9 mouse cellular contexts compared by ENCODE assay signal in the genomic region with DNA sequence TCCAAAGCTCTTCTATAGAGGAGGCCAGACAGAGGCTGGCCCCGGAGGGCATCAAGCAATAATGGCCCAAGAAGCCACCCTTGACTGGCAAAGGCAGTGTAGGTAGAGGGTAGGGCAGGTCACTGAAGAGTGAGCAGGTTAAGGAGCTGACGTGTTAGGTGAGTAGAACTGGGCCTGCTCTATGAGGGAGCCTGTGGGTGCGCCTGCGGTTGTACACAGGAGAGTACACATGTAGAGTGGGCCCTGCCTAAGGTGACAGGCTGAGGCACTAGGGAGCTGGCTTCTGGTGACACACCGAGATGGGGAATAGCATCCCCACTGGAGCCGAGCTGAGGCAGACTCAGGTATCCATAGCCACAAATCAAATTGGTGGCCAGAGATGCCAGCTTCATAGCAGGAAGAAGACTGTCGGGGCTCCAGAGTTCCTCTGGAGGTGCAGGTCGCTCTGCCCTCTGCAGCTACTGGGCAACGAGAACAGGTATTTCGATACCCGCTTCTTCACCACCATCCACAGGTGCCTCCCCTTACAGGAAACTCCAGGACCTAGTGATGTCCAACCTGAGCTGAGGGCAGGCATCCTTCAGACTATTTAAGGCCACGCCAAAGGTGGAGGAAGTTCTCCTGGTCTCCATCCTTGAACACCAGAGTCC. TPM values are rescaled to one million over a fixed set of nuclear protein-coding genes. Genes with fewer than 3 reads are reported as not detected.
DNase-seq lines count a peak whose midpoint lies in the region; ATAC-seq lines count a peak whose summit lies in the region.
"Had no signal": no experiment of that assay in that cellular context is flagged by ENCODE, and none has a peak within 500 bp of the region (broad histone marks: within the 10 kb centered on the region; RNA-seq: fewer than 3 reads in every experiment).

No protein-coding gene starts in this region.

- no peak overlapping the region for H3K4me3 ChIP-seq in heart, embryonic 16.5 days (ENCODE audit: low read length)
- H3K4me3 ChIP-seq in midbrain, embryonic 16.5 days (ENCODE audit: low read depth, low read length): peak overlapping the region; percentile 78

- H3K27me3 ChIP-seq in heart, embryonic 16.5 days (ENCODE audit: control insufficient read depth, insufficient read depth, low read length): peaks cover 26% of the 10 kb centered on the region
- H3K27me3 ChIP-seq in midbrain, embryonic 16.5 days (ENCODE audit: control insufficient read depth, insufficient read depth, low read depth, low read length): peaks cover 5% of the 10 kb centered on the region; the same call in 1 of the 2 replicates

- H3K9ac ChIP-seq in heart, embryonic 16.5 days (ENCODE audit: low read length): no peak overlapping the region
- H3K9ac ChIP-seq in midbrain, embryonic 16.5 days (ENCODE audit: low read depth, low read length): peak overlapping the region; percentile 88

- peak; percentile 3 for DNase-seq in kidney, postnatal 10 days
- DNase-seq in kidney, adult 8-10 months: no peak
- peak; percentile 45 for DNase-seq in cerebellum, postnatal 25 days
- DNase-seq in yolk sac, embryonic 10.5 days (ENCODE audit: low spot score): no peak
- DNase-seq in gastrocnemius, postnatal 36 days: no peak
- DNase-seq: lung, adult 18-20 months had no signal

- intact Hi-C loops in gastrocnemius, postnatal 36 days (cut with DNase I): no loop called here

- no peaks in the 10 kb centered on the region for H3K36me3 ChIP-seq in heart, embryonic 16.5 days (ENCODE audit: control insufficient read depth, insufficient read depth)
- H3K36me3 ChIP-seq in midbrain, embryonic 16.5 days (ENCODE audit: control insufficient read depth, insufficient read depth, low read length): no peaks in the 10 kb centered on the region; the same call in none of the 2 replicates

- no peak for ATAC-seq in heart, embryonic 16.5 days (replicated peaks; ENCODE audit: extremely low read depth, insufficient read depth, low FRiP score)
- peak; percentile 43; the same call in 1 of the 2 replicates for ATAC-seq in midbrain, embryonic 16.5 days
- ATAC-seq in megakaryocyte, adult 5-6 weeks (ENCODE audit: poor library complexity, severe bottlenecking): no peak

- H3K4me1 ChIP-seq in heart, embryonic 16.5 days (ENCODE audit: control insufficient read depth, insufficient read depth, low read length): 0 out of 2 replicates have a peak, but pooled peaks cover 7% of the 10 kb centered on the region
- peaks cover 20% of the 10 kb centered on the region for H3K4me1 ChIP-seq in midbrain, embryonic 16.5 days (ENCODE audit: control insufficient read depth, insufficient read depth, low read length)

- 87% methylated on average over 12 of the region's 12 CpGs for WGBS in heart, embryonic 16.5 days
- 90% methylated on average over 12 of the region's 12 CpGs for WGBS in midbrain, embryonic 16.5 days

- peak overlapping the region; percentile 87; the same call in 1 of the 2 replicates for H3K4me2 ChIP-seq in heart, embryonic 16.5 days (ENCODE audit: low read depth, low read length)
- peak overlapping the region; percentile 83 for H3K4me2 ChIP-seq in midbrain, embryonic 16.5 days (ENCODE audit: low read length)

- H3K27ac ChIP-seq in heart, embryonic 16.5 days (ENCODE audit: low read length): no peak overlapping the region
- peak overlapping the region; percentile 85 for H3K27ac ChIP-seq in midbrain, embryonic 16.5 days (ENCODE audit: low read length)

- no peaks in the 10 kb centered on the region for H3K9me3 ChIP-seq in heart, embryonic 16.5 days (replicated peaks; ENCODE audit: control insufficient read depth, low read length)
- no peaks in the 10 kb centered on the region for H3K9me3 ChIP-seq in midbrain, embryonic 16.5 days (replicated peaks; ENCODE audit: control insufficient read depth, low read length, poor library complexity, severe bottlenecking)

RNA-seq across cellular contexts. Expression of a gene that starts 1.4 kb away (rescaled TPM):
- 1.3 and 1.4 TPM in 2 replicates for polyA plus RNA-seq in heart, embryonic 16.5 days (2015; fragmentation: Nextera tagmentation; extraction: Ambion mirVana)
- polyA plus RNA-seq in midbrain, embryonic 16.5 days (2015; fragmentation: Nextera tagmentation; extraction: Ambion mirVana): 7.5 and 9.5 TPM in 2 replicates
- not detected in 2 replicates for total RNA-seq in megakaryocyte, adult 5-6 weeks (2015)
- not detected in 2 replicates for total RNA-seq in megakaryocyte, adult 5-6 weeks (2017)
- not detected for total RNA-seq in gastrocnemius, postnatal 36 days (2021)

RNA-seq across cellular contexts. Expression of a gene that starts 14.0 kb away (rescaled TPM):
- polyA plus RNA-seq in heart, embryonic 16.5 days (2015; fragmentation: Nextera tagmentation; extraction: Ambion mirVana): 54.0 and 55.9 TPM in 2 replicates
- 36.8 and 39.9 TPM in 2 replicates for polyA plus RNA-seq in midbrain, embryonic 16.5 days (2015; fragmentation: Nextera tagmentation; extraction: Ambion mirVana)
- 25.6 and 26.7 TPM in 2 replicates for total RNA-seq in megakaryocyte, adult 5-6 weeks (2015)
- total RNA-seq in megakaryocyte, adult 5-6 weeks (2017): 27.7 and 31.8 TPM in 2 replicates
- 10 to 100 TPM; 29.5 to 29.7 TPM for total RNA-seq in gastrocnemius, postnatal 36 days (2021)

RNA-seq across cellular contexts. Expression of a gene that starts 27.9 kb away (rescaled TPM):
- 11.0 and 14.0 TPM in 2 replicates for polyA plus RNA-seq in heart, embryonic 16.5 days (2015; fragmentation: Nextera tagmentation; extraction: Ambion mirVana)
- 17.8 and 19.1 TPM in 2 replicates for polyA plus RNA-seq in midbrain, embryonic 16.5 days (2015; fragmentation: Nextera tagmentation; extraction: Ambion mirVana)
- total RNA-seq in megakaryocyte, adult 5-6 weeks (2015): 11.4 and 13.8 TPM in 2 replicates
- 17.4 and 18.0 TPM in 2 replicates for total RNA-seq in megakaryocyte, adult 5-6 weeks (2017)
- 10 to 100 TPM; 12.5 to 14.4 TPM for total RNA-seq in gastrocnemius, postnatal 36 days (2021)

Comparison
In these comparisons a context has a peak if more than half of its experiments do, and no peak if none do; other contexts are left out.
1. DNase-seq: peak in kidney, postnatal 10 days (single experiment) and cerebellum, postnatal 25 days (2 of 2); none in kidney, adult 8-10 months (0 of 2), yolk sac, embryonic 10.5 days (single experiment) and gastrocnemius, postnatal 36 days (0 of 2).